ENCODE assay signal across 38 mouse cellular contexts in the genomic region with DNA sequence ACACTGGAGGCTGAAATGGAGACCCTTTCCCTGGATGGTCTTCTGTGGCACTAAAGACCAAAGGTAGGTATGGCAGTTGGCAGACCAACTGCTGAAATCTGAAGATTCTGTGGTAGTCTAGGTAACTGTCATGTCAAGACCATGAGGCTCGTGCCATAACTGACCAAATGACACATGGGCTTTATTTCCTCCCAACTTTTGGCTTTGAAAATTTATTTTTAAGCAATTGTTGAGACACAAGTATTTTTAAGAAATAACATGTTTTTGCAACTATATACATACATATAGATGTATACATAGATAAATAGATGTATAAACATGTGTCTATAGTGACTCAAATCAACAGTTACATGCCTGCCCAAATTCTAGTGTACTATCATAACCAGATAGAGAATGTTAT. TPM values are rescaled to one million over a fixed set of nuclear protein-coding genes. Genes with fewer than 3 reads are reported as not detected.
"Had no signal": no experiment of that assay in that cellular context is flagged by ENCODE, and none has a peak within 500 bp of the region (broad histone marks: within the 10 kb centered on the region; RNA-seq: fewer than 3 reads in every experiment).

A gene (minus strand): TSS at position 101 of the 400 bp plus-strand sequence.

- DNase-seq: left cerebral cortex, postnatal 4 days; liver; liver, embryonic 13.5 days; liver, postnatal 0 days; lung, adult 18-20 months; lung, adult 2 months; lung, embryonic 14.5 days; lung, postnatal 10 days; lung, postnatal 14 days; lung, postnatal 36 days; lung, postnatal 4 days; midbrain, embryonic 14.5 days had no signal

- H3K27me3 ChIP-seq: limb, embryonic 12.5 days; limb, embryonic 13.5 days; limb, embryonic 15.5 days; liver, embryonic 12.5 days; liver, embryonic 13.5 days; liver, embryonic 15.5 days; lung, embryonic 15.5 days; megakaryocyte, embryonic 14.5 days; midbrain, embryonic 12.5 days; midbrain, embryonic 13.5 days; midbrain, embryonic 15.5 days had no signal

- H3K4me3 ChIP-seq: left cerebral cortex, adult 2 months; limb, embryonic 10.5 days; limb, embryonic 12.5 days; limb, embryonic 13.5 days; limb, embryonic 15.5 days; liver, embryonic 12.5 days; liver, embryonic 13.5 days; liver, embryonic 15.5 days; lung, embryonic 15.5 days; megakaryocyte, embryonic 14.5 days; midbrain, embryonic 10.5 days; midbrain, embryonic 12.5 days; midbrain, embryonic 13.5 days; midbrain, embryonic 15.5 days; myocyte had no signal

- H3K36me3 ChIP-seq: limb, embryonic 10.5 days; limb, embryonic 12.5 days; limb, embryonic 13.5 days; limb, embryonic 15.5 days; liver, embryonic 12.5 days; liver, embryonic 13.5 days; liver, embryonic 15.5 days; lung, embryonic 15.5 days; midbrain, embryonic 10.5 days; midbrain, embryonic 12.5 days; midbrain, embryonic 13.5 days; midbrain, embryonic 15.5 days had no signal

- H3K27ac ChIP-seq: left cerebral cortex, adult 2 months; limb, embryonic 10.5 days; limb, embryonic 12.5 days; limb, embryonic 13.5 days; limb, embryonic 15.5 days; liver, embryonic 12.5 days; liver, embryonic 13.5 days; liver, embryonic 14.5 days; liver, embryonic 15.5 days; lung, embryonic 15.5 days; macrophage; midbrain, embryonic 10.5 days; midbrain, embryonic 12.5 days; midbrain, embryonic 13.5 days; midbrain, embryonic 15.5 days had no signal

- H3K4me1 ChIP-seq: limb, embryonic 10.5 days; limb, embryonic 12.5 days; limb, embryonic 13.5 days; limb, embryonic 15.5 days; liver, embryonic 12.5 days; liver, embryonic 13.5 days; liver, embryonic 15.5 days; lung, embryonic 15.5 days; megakaryocyte, embryonic 14.5 days; midbrain, embryonic 10.5 days; midbrain, embryonic 12.5 days; midbrain, embryonic 13.5 days; midbrain, embryonic 15.5 days had no signal

RNA-seq across cellular contexts. Expression of the gene that starts here (rescaled TPM):
- polyA plus RNA-seq: limb, embryonic 10.5 days; limb, embryonic 11.5 days; limb, embryonic 12.5 days; limb, embryonic 13.5 days; limb, embryonic 14.5 days; limb, embryonic 15.5 days; liver, adult 2 months; liver, embryonic 11.5 days; liver, embryonic 12.5 days; liver, embryonic 13.5 days; liver, embryonic 14.5 days; liver, embryonic 15.5 days; liver, embryonic 16.5 days; liver, postnatal 0 days; lung, adult 2 months; lung, embryonic 14.5 days; lung, embryonic 15.5 days; lung, embryonic 16.5 days; lung, postnatal 0 days; macrophage; midbrain, embryonic 10.5 days; midbrain, embryonic 11.5 days; midbrain, embryonic 12.5 days; midbrain, embryonic 13.5 days; midbrain, embryonic 14.5 days; midbrain, embryonic 15.5 days; midbrain, embryonic 16.5 days; midbrain, postnatal 0 days; myocyte had no signal
